Mouse (Mus musculus): ENCODE results near the gene Gjd2.

- no peak for TF ChIP-seq CTCF (IDR thresholded peaks at IDR 0.05; ENCODE audit: low read depth)
- TF ChIP-seq EP300 (IDR thresholded peaks at IDR 0.05; ENCODE audit: low read depth): no peak
Observed at GRCm38 (mm10) chr2:114047960-114048611, 34.7 kb upstream of the Gjd2 start.
